In genomic region chr13:55431889-55432685, GRCm38 (mm10) we compare ENCODE assay signal across 22 mouse cellular contexts. TPM values are rescaled to one million over a fixed set of nuclear protein-coding genes. Genes with fewer than 3 reads are reported as not detected.
DNase-seq lines count a peak whose midpoint lies in the region; ATAC-seq and TF ChIP-seq lines count a peak whose summit lies in the region.
"Had no signal": no experiment of that assay in that cellular context is flagged by ENCODE, and none has a peak within 500 bp of the region (broad histone marks: within the 10 kb centered on the region; RNA-seq: fewer than 3 reads in every experiment).

No protein-coding gene starts in this region.

- no peak for TF ChIP-seq CTCF in small intestine, adult 2 months (IDR thresholded peaks at IDR 0.05; ENCODE audit: extremely low read depth, insufficient read length, insufficient replicate concordance, low read depth, low read length)
- no peak for TF ChIP-seq CTCF in layer of hippocampus, adult 2 months (conservative IDR thresholded peaks at IDR 0.05)

- peak; percentile 71 to 76 for DNase-seq in B cell, adult 2 months
- no peak for DNase-seq in left cerebral cortex, postnatal 36 days (ENCODE audit: low spot score in 2 of 2)
- no peak for DNase-seq in layer of hippocampus, adult 2 months (ENCODE audit: low spot score in 2 of 2)
- DNase-seq in ovary, postnatal 10 days (ENCODE audit: low spot score) = no peak
- DNase-seq: cerebellum, postnatal 25 days; kidney, adult 9 months; layer of hippocampus, adult 9-11 months; lung, adult 18-20 months; right cerebral cortex, adult 18-20 months had no signal

- no peaks in the 10 kb centered on the region for H3K36me3 ChIP-seq in small intestine, adult 2 months (ENCODE audit: control insufficient read depth, insufficient read depth, low read length)
- H3K36me3 ChIP-seq in forebrain, embryonic 16.5 days (ENCODE audit: control insufficient read depth, insufficient read depth) = no peaks in the 10 kb centered on the region
- H3K36me3 ChIP-seq: embryonic facial prominence, embryonic 13.5 days; hindbrain, embryonic 15.5 days; limb, embryonic 12.5 days; midbrain, embryonic 12.5 days; neural tube, embryonic 12.5 days; stomach, embryonic 15.5 days had no signal

- 57% methylated on average over 10 of the region's 10 CpGs for WGBS in small intestine, adult 2 months
- 83% methylated on average over 10 of the region's 10 CpGs for WGBS in forebrain, embryonic 16.5 days

- peak overlapping the region; percentile 77 for H3K27ac ChIP-seq in small intestine, adult 2 months (ENCODE audit: insufficient read depth, low read depth, low read length)
- no peak overlapping the region for H3K27ac ChIP-seq in layer of hippocampus, adult 2 months
- no peak overlapping the region for H3K27ac ChIP-seq in forebrain, embryonic 16.5 days (ENCODE audit: low read length)
- H3K27ac ChIP-seq: embryonic facial prominence, embryonic 13.5 days; hindbrain, embryonic 15.5 days; limb, embryonic 12.5 days; midbrain, embryonic 12.5 days; neural tube, embryonic 12.5 days; stomach, embryonic 15.5 days had no signal

- no peak overlapping the region for H3K4me3 ChIP-seq in small intestine, adult 2 months (ENCODE audit: low read depth, low read length)
- H3K4me3 ChIP-seq in layer of hippocampus, adult 2 months = no peak overlapping the region
- no peak overlapping the region for H3K4me3 ChIP-seq in forebrain, embryonic 16.5 days (replicated peaks; ENCODE audit: low read length)
- H3K4me3 ChIP-seq: embryonic facial prominence, embryonic 13.5 days; hindbrain, embryonic 15.5 days; limb, embryonic 12.5 days; midbrain, embryonic 12.5 days; neural tube, embryonic 12.5 days; stomach, embryonic 15.5 days had no signal

- no peak overlapping the region for H3K9ac ChIP-seq in forebrain, embryonic 16.5 days (replicated peaks; ENCODE audit: low read depth, low read length)
- H3K9ac ChIP-seq: embryonic facial prominence, embryonic 13.5 days; hindbrain, embryonic 15.5 days; limb, embryonic 12.5 days; midbrain, embryonic 12.5 days; neural tube, embryonic 12.5 days; stomach, embryonic 15.5 days had no signal

- intact Hi-C loops in left cerebral cortex, postnatal 36 days (cut with DNase I) = no loop called here

- no peak overlapping the region for H3K4me2 ChIP-seq in forebrain, embryonic 16.5 days (ENCODE audit: low read length)
- H3K4me2 ChIP-seq: embryonic facial prominence, embryonic 13.5 days; hindbrain, embryonic 15.5 days; limb, embryonic 12.5 days; midbrain, embryonic 12.5 days; neural tube, embryonic 12.5 days; stomach, embryonic 15.5 days had no signal

- TF ChIP-seq POLR2A in small intestine, adult 2 months (IDR thresholded peaks at IDR 0.05; ENCODE audit: low read depth, low read length) = no peak

- no peaks in the 10 kb centered on the region for H3K9me3 ChIP-seq in forebrain, embryonic 16.5 days (ENCODE audit: control insufficient read depth, low read length)
- H3K9me3 ChIP-seq: hindbrain, embryonic 15.5 days; midbrain, embryonic 12.5 days; neural tube, embryonic 12.5 days; stomach, embryonic 15.5 days had no signal

- ATAC-seq in CD4-positive, CD25-positive, alpha-beta regulatory T cell, adult 4 months = peak; percentile 95
- ATAC-seq in hematopoietic stem cell, adult 5-6 weeks (replicated peaks in 1 of 2; ENCODE audit: insufficient read depth in 1 of 2, low FRiP score in 2 of 2, low TSS enrichment in 1 of 2, low read depth in 1 of 2, poor library complexity in 2 of 2, severe bottlenecking in 2 of 2) = peak; percentile 76 to 84
- no peak for ATAC-seq in forebrain, embryonic 16.5 days

- peaks cover 5% of the 10 kb centered on the region; the same call in 1 of the 2 replicates for H3K4me1 ChIP-seq in small intestine, adult 2 months (ENCODE audit: control insufficient read depth, insufficient read depth, insufficient read length, low read length)
- no peaks in the 10 kb centered on the region for H3K4me1 ChIP-seq in forebrain, embryonic 16.5 days (replicated peaks; ENCODE audit: control insufficient read depth, insufficient read depth, low read length)
- H3K4me1 ChIP-seq: embryonic facial prominence, embryonic 13.5 days; hindbrain, embryonic 15.5 days; limb, embryonic 12.5 days; midbrain, embryonic 12.5 days; neural tube, embryonic 12.5 days; stomach, embryonic 15.5 days had no signal

- no peaks in the 10 kb centered on the region for H3K27me3 ChIP-seq in small intestine, adult 2 months (ENCODE audit: control insufficient read depth, insufficient read depth, low read length)
- H3K27me3 ChIP-seq in forebrain, embryonic 16.5 days (replicated peaks; ENCODE audit: control insufficient read depth, insufficient read depth, low read length) = no peaks in the 10 kb centered on the region
- H3K27me3 ChIP-seq: embryonic facial prominence, embryonic 13.5 days; hindbrain, embryonic 15.5 days; limb, embryonic 12.5 days; midbrain, embryonic 12.5 days; stomach, embryonic 15.5 days had no signal

RNA-seq across cellular contexts. Expression of gene F12, which starts 5.5 kb away (rescaled TPM):
- not detected for polyA plus RNA-seq in CD4-positive, CD25-positive, alpha-beta regulatory T cell, adult 4 months (2017; shearing (Covaris generic))
- not detected in 2 replicates for total RNA-seq in hematopoietic stem cell, adult 5-6 weeks (2017)
- 0.41 and 0.60 TPM in 2 replicates for polyA plus RNA-seq in small intestine, adult 2 months (2012; rRNA removed)
- under 1 TPM; 0.79 to 0.84 TPM for total RNA-seq in left cerebral cortex, postnatal 36 days (2021)
- total RNA-seq in layer of hippocampus, adult 2 months (2021) = under 1 TPM; 0.44 to 0.93 TPM
- not detected in 2 replicates for polyA plus RNA-seq in forebrain, embryonic 16.5 days (2015; fragmentation: Nextera tagmentation; extraction: Ambion mirVana)
- total RNA-seq: gastrocnemius, adult 8-10 months had no signal
- polyA plus RNA-seq: forebrain, embryonic 11.5 days; heart, embryonic 14.5 days; limb, embryonic 12.5 days; midbrain, embryonic 12.5 days; neural tube, embryonic 12.5 days had no signal

RNA-seq across cellular contexts. Expression of gene Grk6, which starts 12.8 kb away (rescaled TPM):
- 10 to 100 TPM; 26.4 to 36.7 TPM for polyA plus RNA-seq in CD4-positive, CD25-positive, alpha-beta regulatory T cell, adult 4 months (2017; shearing (Covaris generic))
- 77.8 and 80.9 TPM in 2 replicates for total RNA-seq in hematopoietic stem cell, adult 5-6 weeks (2017)
- 21.1 and 38.4 TPM in 2 replicates for polyA plus RNA-seq in small intestine, adult 2 months (2012; rRNA removed)
- total RNA-seq in left cerebral cortex, postnatal 36 days (2021) = 10 to 100 TPM; 63.4 to 65.2 TPM
- total RNA-seq in layer of hippocampus, adult 2 months (2021) = 10 to 100 TPM; 64.8 to 65.8 TPM
- 39.4 and 40.1 TPM in 2 replicates for polyA plus RNA-seq in forebrain, embryonic 16.5 days (2015; fragmentation: Nextera tagmentation; extraction: Ambion mirVana)

RNA-seq across cellular contexts. Expression of gene Pfn3, which starts 17.1 kb away (rescaled TPM):
- polyA plus RNA-seq in CD4-positive, CD25-positive, alpha-beta regulatory T cell, adult 4 months (2017; shearing (Covaris generic)) = not detected
- not detected in 2 replicates for total RNA-seq in hematopoietic stem cell, adult 5-6 weeks (2017)
- polyA plus RNA-seq in small intestine, adult 2 months (2012; rRNA removed) = not detected in 2 replicates
- not detected for total RNA-seq in left cerebral cortex, postnatal 36 days (2021)
- total RNA-seq in layer of hippocampus, adult 2 months (2021) = not detected
- polyA plus RNA-seq in forebrain, embryonic 16.5 days (2015; fragmentation: Nextera tagmentation; extraction: Ambion mirVana) = 0.43 and 0.84 TPM in 2 replicates
- total RNA-seq: gastrocnemius, adult 8-10 months had no signal
- polyA plus RNA-seq: embryonic facial prominence, embryonic 13.5 days; forebrain, embryonic 11.5 days; heart, embryonic 14.5 days; limb, embryonic 12.5 days; midbrain, embryonic 12.5 days; neural tube, embryonic 12.5 days; stomach, embryonic 15.5 days had no signal

RNA-seq across cellular contexts. Expression of gene Prr7, which starts 32.0 kb away (rescaled TPM):
- not detected for polyA plus RNA-seq in CD4-positive, CD25-positive, alpha-beta regulatory T cell, adult 4 months (2017; shearing (Covaris generic))
- 0.25 TPM in 1 of 2 replicates, not detected in the other for total RNA-seq in hematopoietic stem cell, adult 5-6 weeks (2017)
- polyA plus RNA-seq in small intestine, adult 2 months (2012; rRNA removed) = 5.9 and 8.2 TPM in 2 replicates
- total RNA-seq in left cerebral cortex, postnatal 36 days (2021) = 10 to 100 TPM; 81.8 to 82.1 TPM
- 10 to 100 TPM; 83.0 to 84.5 TPM for total RNA-seq in layer of hippocampus, adult 2 months (2021)
- 4.1 and 4.3 TPM in 2 replicates for polyA plus RNA-seq in forebrain, embryonic 16.5 days (2015; fragmentation: Nextera tagmentation; extraction: Ambion mirVana)

RNA-seq across cellular contexts. Expression of gene Slc34a1, which starts 34.1 kb away (rescaled TPM):
- polyA plus RNA-seq in CD4-positive, CD25-positive, alpha-beta regulatory T cell, adult 4 months (2017; shearing (Covaris generic)) = not detected
- not detected in 2 replicates for total RNA-seq in hematopoietic stem cell, adult 5-6 weeks (2017)
- polyA plus RNA-seq in small intestine, adult 2 months (2012; rRNA removed) = 0.05 and 0.60 TPM in 2 replicates
- under 1 TPM; 0.48 to 0.54 TPM for total RNA-seq in left cerebral cortex, postnatal 36 days (2021)
- total RNA-seq in layer of hippocampus, adult 2 months (2021) = under 1 TPM in 1 of 2 experiments, not detected in 1; 0.15 TPM
- polyA plus RNA-seq in forebrain, embryonic 16.5 days (2015; fragmentation: Nextera tagmentation; extraction: Ambion mirVana) = 0.27 TPM in 1 of 2 replicates, not detected in the other
- total RNA-seq: gastrocnemius, adult 8-10 months had no signal
- polyA plus RNA-seq: embryonic facial prominence, embryonic 13.5 days; forebrain, embryonic 11.5 days; heart, embryonic 14.5 days; limb, embryonic 12.5 days had no signal

Comparison
In these comparisons a context has a peak if more than half of its experiments do, and no peak if none do; other contexts are left out.
1. DNase-seq: peak in B cell, adult 2 months (2 of 2); none in left cerebral cortex, postnatal 36 days (0 of 2), layer of hippocampus, adult 2 months (0 of 2) and ovary, postnatal 10 days (single experiment).